Mouse (Mus musculus): ENCODE results near the gene Trmt5.

The Trmt5 gene

GRCm38 (mm10) chr12:73286287-73287092 lies at the start of gene Trmt5, which contains the start of gene Slc38a6:
TSS of gene Trmt5 (minus strand) at chr12:73286710.
TSS of gene Slc38a6 (plus strand) at chr12:73286779.
- DNase-seq (ENCODE audit: extremely low read depth, insufficient read length, low spot score) = peak; percentile 95

DNA sequence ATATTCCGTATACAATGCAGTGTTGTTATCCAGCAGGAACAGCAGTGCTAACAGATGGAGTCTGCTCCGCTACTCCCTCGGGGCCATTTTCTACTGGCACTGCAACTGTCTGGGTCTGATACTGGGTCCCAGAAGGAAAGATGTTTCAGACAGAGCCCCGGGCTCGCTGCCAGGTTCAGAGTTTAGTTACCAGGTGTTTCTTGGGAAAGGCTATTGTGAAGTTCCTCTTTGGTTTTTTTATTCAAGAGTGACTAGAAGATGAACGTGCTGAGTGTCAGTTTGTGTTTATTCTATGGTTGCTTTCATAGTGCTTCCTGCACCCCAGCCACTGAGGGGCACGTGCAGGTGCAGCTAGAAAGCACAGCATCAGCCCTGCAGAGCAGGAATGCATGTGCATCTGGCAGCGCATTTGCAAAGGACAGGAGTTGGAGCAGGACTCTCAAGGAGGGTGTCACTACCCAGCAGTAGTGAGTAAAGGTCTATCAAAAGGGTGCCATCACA lies 47.6 kb upstream of the Trmt5 start:
- no peak for DNase-seq (ENCODE audit: extremely low read depth, insufficient read length, low spot score)

GRCm38 (mm10) chr12:73332701-73333100 lies 46.2 kb upstream of the Trmt5 start:
- no peak for DNase-seq (ENCODE audit: extremely low read depth, insufficient read length, low spot score)

GRCm38 (mm10) chr12:73330236-73330635 lies 43.7 kb upstream of the Trmt5 start:
- DNase-seq (ENCODE audit: extremely low read depth, insufficient read length, low spot score) = no peak

DNA sequence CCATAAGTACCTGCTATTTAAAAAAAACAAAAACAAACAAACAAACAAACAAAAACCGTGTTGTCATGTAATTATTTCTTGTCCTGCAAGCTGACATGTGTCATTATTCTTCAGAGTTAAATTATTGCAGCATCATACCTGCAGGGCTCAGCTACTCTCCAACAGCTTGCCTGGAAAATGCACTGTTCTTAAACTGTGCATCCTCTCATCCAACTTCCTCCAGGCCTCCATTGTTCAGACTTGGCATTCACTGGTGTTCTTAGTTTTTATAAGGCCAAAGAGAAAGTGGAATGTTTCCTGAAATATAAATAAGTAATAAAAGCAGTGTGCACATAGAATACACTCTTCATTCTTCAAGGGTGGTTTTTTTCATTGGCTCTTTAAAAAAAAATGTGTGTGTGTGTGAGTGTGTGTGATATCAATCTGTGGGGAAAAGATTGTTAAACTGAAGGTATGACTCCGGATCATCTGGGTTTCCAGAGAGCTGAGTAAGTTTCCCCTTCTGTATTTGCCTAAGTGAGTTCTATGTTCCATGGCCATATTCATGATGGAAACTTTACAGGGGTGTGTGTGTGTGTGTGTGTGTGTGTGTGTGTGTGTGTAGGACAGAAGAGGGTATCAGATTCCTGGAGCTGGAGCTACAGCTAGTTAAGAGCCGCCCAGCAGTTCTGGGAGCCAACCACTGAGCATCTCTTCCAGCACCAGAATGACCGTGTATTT lies 42.1 kb upstream of the Trmt5 start:
- DNase-seq (ENCODE audit: extremely low read depth, insufficient read length, low spot score) = no peak

DNA sequence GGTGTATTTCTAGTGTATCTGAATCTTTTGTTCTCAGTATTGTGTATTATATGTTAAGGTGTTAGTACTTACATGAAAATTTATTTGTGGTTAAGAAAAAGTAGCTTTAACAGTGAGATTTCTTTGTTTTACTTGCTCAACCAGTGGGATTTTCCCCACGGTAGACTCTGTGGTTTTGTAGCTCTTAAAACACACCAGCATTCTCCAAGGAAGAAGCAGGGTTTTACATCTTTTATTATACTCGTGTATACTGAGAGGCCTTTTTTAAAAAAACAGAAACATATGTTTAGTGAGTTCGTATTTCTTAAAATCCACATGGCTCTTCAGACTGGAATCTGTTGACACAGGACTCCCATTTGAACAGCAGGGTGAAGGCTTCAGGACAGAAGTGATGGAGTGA lies 40.9 kb upstream of the Trmt5 start:
- DNase-seq (ENCODE audit: extremely low read depth, insufficient read length, low spot score) = no peak

DNA sequence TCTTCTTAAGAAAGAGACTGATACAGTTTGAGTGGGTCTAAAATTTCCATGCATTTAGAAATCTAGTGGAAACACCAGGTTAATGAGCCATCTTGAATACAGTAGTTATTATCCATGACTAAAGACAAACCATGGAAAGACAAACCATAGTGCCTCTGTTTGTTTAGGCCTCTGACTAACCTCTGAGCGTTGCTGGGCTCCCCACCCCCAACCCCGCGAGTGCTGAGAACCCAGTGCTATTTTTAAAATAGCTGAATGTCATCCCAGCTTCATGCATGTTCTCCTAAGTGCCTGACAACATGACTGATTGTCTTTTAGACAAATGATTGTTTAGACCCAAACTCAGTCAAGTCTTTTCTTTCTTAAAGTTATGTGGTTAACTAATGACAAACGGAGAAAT lies 39.1 kb upstream of the Trmt5 start:
- DNase-seq (ENCODE audit: extremely low read depth, insufficient read length, low spot score) = peak; percentile 45

- DNase-seq (ENCODE audit: extremely low read depth, insufficient read length, low spot score) = no peak
Measured at GRCm38 (mm10) chr12:73325181-73325580, 38.7 kb upstream of the Trmt5 start.

- DNase-seq (ENCODE audit: extremely low read depth, insufficient read length, low spot score) = peak; percentile 10
Measured at GRCm38 (mm10) chr12:73324742-73325141, 38.2 kb upstream of the Trmt5 start.

- DNase-seq (ENCODE audit: extremely low read depth, insufficient read length, low spot score) = no peak
Measured at GRCm38 (mm10) chr12:73324180-73324586, 37.7 kb upstream of the Trmt5 start.

- DNase-seq (ENCODE audit: extremely low read depth, insufficient read length, low spot score) = no peak
Measured at GRCm38 (mm10) chr12:73317706-73318686, 31.5 kb upstream of the Trmt5 start.

DNA sequence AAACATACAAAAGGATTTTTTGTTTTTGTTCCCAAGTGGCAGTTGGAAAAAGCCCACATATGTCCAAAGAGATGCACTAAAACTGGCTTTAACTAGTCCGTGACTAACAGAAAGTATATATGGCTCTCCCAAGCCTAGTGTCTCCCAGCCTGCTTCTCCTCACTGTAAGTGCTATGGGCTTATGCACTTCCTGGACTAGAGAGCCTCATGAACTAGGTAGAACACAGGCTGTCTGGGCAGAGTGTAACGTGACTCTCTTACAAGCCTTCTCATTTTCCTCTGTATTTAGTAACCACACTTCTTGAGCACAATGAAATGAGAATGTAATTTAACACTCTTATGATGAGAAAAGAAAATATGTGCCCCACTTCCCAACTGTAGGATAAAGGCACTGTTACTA lies 22.2 kb upstream of the Trmt5 start:
- no peak for DNase-seq (ENCODE audit: extremely low read depth, insufficient read length, low spot score)

DNA sequence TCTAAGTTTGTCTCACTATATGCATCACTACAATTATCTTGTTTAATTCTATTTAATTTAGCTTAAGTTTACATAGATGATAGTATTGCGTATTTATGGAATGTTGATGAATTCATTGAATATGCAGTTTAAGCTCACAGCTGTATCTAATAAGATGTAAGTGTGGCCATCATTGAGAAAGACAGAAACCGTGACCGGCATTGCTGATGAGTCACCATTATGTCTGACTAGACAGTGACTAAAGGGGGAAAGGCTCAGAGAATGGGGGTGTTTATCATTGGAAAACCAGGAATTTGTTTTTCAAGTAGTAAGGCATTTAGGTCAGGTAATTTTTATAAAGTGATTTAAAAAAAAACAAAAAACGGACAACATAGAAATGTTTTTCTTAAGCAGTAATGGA lies 21.2 kb upstream of the Trmt5 start:
- peak; percentile 14 for DNase-seq (ENCODE audit: extremely low read depth, insufficient read length, low spot score)

DNA sequence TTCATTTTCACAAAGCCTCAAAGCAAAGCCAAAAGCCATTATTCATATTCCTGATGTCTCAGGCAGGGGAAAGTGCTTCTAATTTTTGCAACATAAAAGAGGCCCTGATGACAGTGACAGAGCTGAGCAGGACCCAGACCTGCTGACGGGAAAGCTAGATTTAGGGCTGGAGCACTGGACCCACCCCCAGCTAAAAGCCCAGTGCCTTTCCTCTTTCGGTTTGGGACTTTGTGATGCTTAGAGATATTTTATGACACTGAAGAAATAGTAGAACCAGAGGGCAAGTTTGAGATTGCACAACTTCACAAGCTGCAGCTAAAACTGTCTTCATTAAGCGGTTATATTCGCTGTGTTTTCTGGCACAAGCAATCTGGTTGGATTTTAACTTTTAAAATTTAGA lies 18.1 kb upstream of the Trmt5 start:
- DNase-seq (ENCODE audit: extremely low read depth, insufficient read length, low spot score) = no peak

GRCm38 (mm10) chr12:73300531-73300930 lies 14.0 kb upstream of the Trmt5 start:
- no peak for DNase-seq (ENCODE audit: extremely low read depth, insufficient read length, low spot score)

DNA sequence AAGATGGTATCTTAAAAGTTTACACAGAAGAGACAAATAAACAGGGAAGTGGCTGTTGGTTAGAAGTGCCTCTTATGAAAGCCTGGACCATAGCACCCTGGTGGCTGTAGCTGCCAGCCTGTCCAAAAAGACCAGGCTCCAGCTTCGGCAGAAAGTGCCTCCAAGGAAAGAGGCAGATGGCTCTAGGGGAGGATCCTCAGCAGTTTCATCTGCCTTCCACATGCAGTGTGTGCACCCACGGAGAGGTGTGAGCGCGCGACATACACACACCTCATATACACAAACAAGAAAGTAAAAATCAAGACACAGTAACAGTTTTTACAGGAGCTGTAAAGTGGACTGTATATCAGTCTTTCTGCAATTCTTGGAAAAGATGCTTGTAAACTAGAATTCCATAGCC lies 12.1 kb upstream of the Trmt5 start:
- DNase-seq (ENCODE audit: extremely low read depth, insufficient read length, low spot score) = no peak

DNA sequence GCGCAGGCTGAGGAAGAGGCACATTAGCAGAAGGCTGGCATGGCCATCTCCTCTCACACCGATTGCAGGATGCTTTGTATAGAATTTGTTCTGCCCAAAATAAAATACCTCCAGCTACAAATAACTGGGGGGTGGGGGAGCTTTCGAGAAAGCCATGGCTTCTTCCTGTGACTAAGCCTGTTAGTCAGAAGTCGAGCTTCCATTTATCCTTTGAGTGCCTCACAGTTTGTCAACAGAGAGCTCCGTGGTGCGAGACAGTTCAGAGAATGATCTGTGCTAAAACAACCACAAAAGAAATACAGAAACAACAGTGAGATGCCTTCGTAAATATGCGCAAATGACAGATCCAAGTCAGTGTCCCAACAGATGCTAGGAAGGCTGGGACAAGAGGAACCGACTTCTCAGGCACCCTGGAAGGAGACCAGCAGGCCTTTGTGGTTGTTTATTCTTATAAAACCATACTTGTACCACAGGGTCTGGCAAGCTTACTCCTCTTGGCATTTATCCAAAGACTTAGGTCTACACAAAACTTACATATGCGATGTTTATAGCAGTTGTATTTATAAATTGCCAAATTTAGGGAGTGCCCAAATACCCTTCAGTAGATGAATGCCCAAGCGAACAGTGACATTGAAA lies 9.1 kb upstream of the Trmt5 start:
- peak; percentile 43 for DNase-seq (ENCODE audit: extremely low read depth, insufficient read length, low spot score)

DNA sequence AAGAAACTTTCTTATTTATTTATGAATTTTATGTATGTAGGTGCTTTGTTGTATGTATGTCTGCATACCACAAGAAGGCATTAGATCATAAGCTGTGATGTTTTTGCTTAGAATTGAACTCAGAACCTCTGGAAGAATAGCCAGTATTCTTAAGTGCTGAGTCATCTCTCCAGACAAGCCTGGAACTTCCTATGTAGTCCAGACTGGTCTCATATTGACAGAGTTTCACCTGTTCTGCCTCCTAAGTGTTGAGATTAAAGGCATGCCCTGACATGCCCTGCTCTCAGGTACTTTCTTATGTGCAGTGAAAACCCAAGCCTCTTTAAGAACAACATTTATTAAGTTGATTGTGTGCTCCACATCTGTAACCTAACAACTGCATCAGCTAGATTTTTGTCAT lies 8.4 kb upstream of the Trmt5 start:
- DNase-seq (ENCODE audit: extremely low read depth, insufficient read length, low spot score) = no peak

- DNase-seq (ENCODE audit: extremely low read depth, insufficient read length, low spot score) = no peak
Measured at GRCm38 (mm10) chr12:73288626-73289025, 2.1 kb upstream of the Trmt5 start.

DNA sequence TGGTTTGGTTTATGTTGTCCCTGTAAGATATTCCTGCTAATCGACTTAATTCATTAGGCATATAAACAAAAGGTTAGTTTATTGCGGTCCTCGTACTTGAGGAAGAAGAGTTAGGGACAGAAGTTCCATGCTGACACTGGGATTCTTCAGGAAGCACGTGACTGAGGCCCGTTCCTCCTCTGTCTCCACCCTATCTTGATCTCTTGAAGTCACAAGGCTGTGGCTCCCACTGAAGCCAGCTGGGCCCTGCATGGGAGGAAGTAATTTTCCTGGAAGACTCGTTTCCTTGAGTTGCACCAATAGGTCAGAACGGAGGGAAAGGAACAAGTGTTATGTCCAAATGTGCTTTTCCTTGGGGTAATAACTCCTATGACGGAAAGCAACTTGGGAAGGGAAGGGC lies 1.1 kb upstream of the Trmt5 start:
- DNase-seq (ENCODE audit: extremely low read depth, insufficient read length, low spot score) = no peak
